Mouse (Mus musculus) left cerebral cortex, adult 18-20 months (tissue): ENCODE measurements at regions not wholly inside any gene's neighbourhood (a gene's known extent, or its start where the extent isn't known, plus 50 kb on each side); places are given as distances from the start of the nearest gene placed in this dataset.

Experiments used
- DNase-seq, 2 experiments: peaks; one replicate each; pipeline ENCODE4 v3.0.0; 2021 to 2022; ENCODE audit warnings: low spot score in 2 of 2, mixed read lengths in 1 of 2

DNA sequence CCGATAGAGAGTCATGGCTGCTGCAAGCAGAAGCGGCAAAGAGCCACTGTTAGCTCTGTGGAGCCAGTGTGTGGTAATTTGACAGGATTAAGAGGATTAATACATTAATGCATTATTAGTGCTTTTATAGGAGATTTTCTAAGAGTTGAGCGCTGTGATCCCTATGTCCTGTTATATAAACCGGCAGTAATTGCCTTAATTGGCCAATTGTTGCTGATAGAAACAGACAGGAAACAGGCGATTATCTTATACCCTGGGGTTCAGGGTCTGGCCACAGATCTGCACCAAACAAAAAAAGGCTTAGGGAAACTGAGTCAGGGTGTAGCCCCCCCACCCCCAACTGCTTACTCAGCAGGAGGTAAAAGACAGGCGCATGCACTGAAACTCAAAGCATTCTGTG, 436.7 kb downstream of the Cdk5rap2 start:
- no peak for DNase-seq

DNA sequence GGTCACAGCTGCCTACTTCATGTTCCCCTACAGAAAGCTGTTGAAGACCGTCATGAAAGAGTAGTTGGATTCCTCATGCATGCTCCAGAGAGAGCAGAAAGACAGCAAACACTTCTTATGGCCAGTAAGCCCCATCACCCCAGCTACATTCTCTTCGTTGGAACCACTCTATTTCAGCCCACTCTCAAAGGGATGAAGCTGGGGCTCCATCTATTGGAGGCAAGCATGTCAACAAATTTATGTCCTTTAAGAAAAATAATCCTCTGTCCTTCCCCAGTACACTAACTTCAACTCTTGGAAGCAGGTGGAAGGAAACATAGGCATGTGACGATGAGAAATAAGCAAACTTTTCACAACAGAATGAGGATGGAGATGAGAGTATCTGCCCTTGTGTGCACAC, 438.5 kb downstream of the Cdk5rap2 start:
- DNase-seq: no peak

DNA sequence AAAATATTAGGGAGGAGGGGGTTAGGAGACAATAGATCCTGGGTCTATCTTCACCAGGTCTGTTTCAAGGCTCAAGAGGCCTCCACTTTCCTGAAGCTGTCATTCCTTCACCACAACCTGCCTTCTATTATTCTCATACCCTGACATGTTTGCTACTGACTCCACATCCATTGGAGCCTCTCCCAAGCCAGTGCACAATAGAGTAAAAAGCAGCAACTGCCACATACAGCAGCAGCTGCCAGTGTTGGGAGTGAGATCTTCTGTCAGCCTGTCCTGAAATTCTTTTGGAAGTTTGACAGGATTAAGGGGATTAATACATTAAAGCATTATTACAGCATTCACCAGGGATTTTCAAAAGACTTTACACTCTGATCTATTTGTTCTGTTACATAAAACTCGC, 441.8 kb downstream of the Cdk5rap2 start:
- DNase-seq: no peak
